ENCODE assay signal across 26 mouse cellular contexts in the genomic region with DNA sequence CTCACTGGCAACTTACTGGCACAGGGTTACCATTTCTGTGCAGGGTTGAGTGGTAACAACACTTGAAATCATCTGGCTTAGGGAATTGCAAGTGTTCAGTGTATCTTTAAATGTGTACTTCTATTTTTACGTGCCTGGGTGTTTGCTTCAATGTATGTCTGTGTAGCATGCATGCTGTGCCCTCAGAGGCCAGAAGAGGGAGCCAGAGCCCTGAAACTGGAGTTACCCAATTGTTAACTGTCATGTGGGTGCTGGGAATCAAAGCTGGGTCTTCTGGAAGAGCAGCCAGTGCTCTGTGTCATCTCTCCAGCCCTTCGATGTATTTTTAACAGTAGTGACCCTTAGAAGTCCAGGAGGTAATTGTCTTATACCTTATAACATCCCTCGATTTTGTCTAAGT. TPM values are rescaled to one million over a fixed set of nuclear protein-coding genes. Genes with fewer than 3 reads are reported as not detected.
A peak's percentile ranks its signal among the peaks of the same experiment; 100 is the strongest.
DNase-seq lines count a peak whose midpoint lies in the region; ATAC-seq and TF ChIP-seq lines count a peak whose summit lies in the region.
"Had no signal": no experiment of that assay in that cellular context is flagged by ENCODE, and none has a peak within 500 bp of the region (broad histone marks: within the 10 kb centered on the region; RNA-seq: fewer than 3 reads in every experiment).

No protein-coding gene starts in this region.

- no peaks in the 10 kb centered on the region for H3K79me2 ChIP-seq in liver, adult 2 months (ENCODE audit: control insufficient read depth, insufficient read depth, low read length)

- CTCF ChIA-PET in Patski (lab: Charles Lee): no interaction called here

- POLR2A ChIA-PET in Patski (lab: Charles Lee): no interaction called here

- no peak overlapping the region for H3K9ac ChIP-seq in liver, adult 2 months (ENCODE audit: low read depth, low read length)
- H3K9ac ChIP-seq: forebrain, postnatal 0 days; liver, embryonic 15.5 days; neural tube, embryonic 15.5 days had no signal

- H3K27me3 ChIP-seq in liver, adult 2 months (ENCODE audit: control insufficient read depth, insufficient read depth, low read length): no peaks in the 10 kb centered on the region
- no peaks in the 10 kb centered on the region for H3K27me3 ChIP-seq in Patski
- H3K27me3 ChIP-seq: liver, embryonic 15.5 days; neural tube, embryonic 15.5 days had no signal

- 86% methylated on average over 3 of the region's 3 CpGs for WGBS in liver, adult 2 months

- no peaks in the 10 kb centered on the region for H3K4me1 ChIP-seq in liver, adult 2 months (ENCODE audit: control insufficient read depth, insufficient read depth, low read length)
- H3K4me1 ChIP-seq: embryonic facial prominence, embryonic 10.5 days; forebrain, embryonic 10.5 days; hindbrain, embryonic 10.5 days; liver, embryonic 15.5 days; midbrain, embryonic 10.5 days; neural tube, embryonic 15.5 days had no signal

- no peak for TF ChIP-seq POLR2A in liver, adult 2 months (IDR thresholded peaks at IDR 0.05; ENCODE audit: extremely low read depth, insufficient read depth, low read length)

- no peak for ATAC-seq in CD4-positive, CD25-positive, alpha-beta regulatory T cell, adult 4 months
- ATAC-seq in Patski: no peak
- ATAC-seq: forebrain, postnatal 0 days; hindbrain, postnatal 0 days; lung, postnatal 0 days had no signal

- DNase-seq in CD4-positive, CD25-positive, alpha-beta regulatory T cell, adult 2 months (ENCODE audit: low read depth, low spot score): peak; percentile 8
- no peak for DNase-seq in liver, adult 2 months (ENCODE audit: extremely low read depth, low read depth, low spot score)
- no peak for DNase-seq in liver
- peak; percentile 9 for DNase-seq in 416B (ENCODE audit: low read depth)
- no peak for DNase-seq in Patski (ENCODE audit: low read depth, low spot score)
- no peak for DNase-seq in thymus, postnatal 25 days
- no peak for DNase-seq in frontal cortex, postnatal 10 days (ENCODE audit: low spot score in 2 of 2)
- DNase-seq: adrenal gland, adult 2 months; cerebellum, adult 11 months; cerebellum, adult 9-11 months; forebrain, postnatal 0 days; kidney, adult 18-20 months; kidney, postnatal 25 days; right cerebral cortex, adult 18-20 months; right cerebral cortex, postnatal 4 days; thymus, adult 2 months had no signal

- peak; percentile 20; the same call in 1 of the 2 replicates for TF ChIP-seq CTCF in liver, adult 2 months (IDR thresholded peaks at IDR 0.05; ENCODE audit: low read depth, low read length)
- TF ChIP-seq CTCF in Patski (IDR thresholded peaks at IDR 0.05): peak; percentile 54

- H3K27ac ChIP-seq in liver, adult 2 months (replicated peaks; ENCODE audit: insufficient read depth, low read depth, low read length): no peak overlapping the region
- H3K27ac ChIP-seq: embryonic facial prominence, embryonic 10.5 days; forebrain, embryonic 10.5 days; hindbrain, embryonic 10.5 days; hindbrain, postnatal 0 days; layer of hippocampus, adult 2 months; liver, embryonic 15.5 days; midbrain, embryonic 10.5 days; neural tube, embryonic 15.5 days had no signal

- H3K4me3 ChIP-seq in liver, adult 2 months (ENCODE audit: insufficient read depth, low read depth, low read length): no peak overlapping the region
- H3K4me3 ChIP-seq: embryonic facial prominence, embryonic 10.5 days; forebrain, embryonic 10.5 days; hindbrain, embryonic 10.5 days; layer of hippocampus, adult 2 months; liver, embryonic 15.5 days; midbrain, embryonic 10.5 days; neural tube, embryonic 15.5 days had no signal

- no peaks in the 10 kb centered on the region for H3K36me3 ChIP-seq in liver, adult 2 months (ENCODE audit: control insufficient read depth, insufficient read depth, low read length)
- H3K36me3 ChIP-seq: embryonic facial prominence, embryonic 10.5 days; forebrain, embryonic 10.5 days; hindbrain, embryonic 10.5 days; liver, embryonic 15.5 days; midbrain, embryonic 10.5 days; neural tube, embryonic 15.5 days had no signal

- in situ Hi-C loops in Patski (cut with MboI; ENCODE audit: low pct_unique_long_range_greater_than_20kb): no loop called here

RNA-seq across cellular contexts. Expression of a gene that starts 58.2 kb away (rescaled TPM):
- polyA plus RNA-seq in CD4-positive, CD25-positive, alpha-beta regulatory T cell, adult 4 months (2017; shearing (Covaris generic)): 10 to 100 TPM; 20.8 to 22.3 TPM
- total RNA-seq in liver, adult 2 months (2014; rRNA removed): 9.1 and 9.9 TPM in 2 replicates
- polyA plus RNA-seq in liver, adult 2 months (2012; rRNA removed): 4.6 and 6.1 TPM in 2 replicates
- 21.8 TPM for polyA plus RNA-seq in Patski (2021)

Comparison
In these comparisons a context has a peak if more than half of its experiments do, and no peak if none do; other contexts are left out.
1. DNase-seq: peak in CD4-positive, CD25-positive, alpha-beta regulatory T cell, adult 2 months (single experiment) and 416B (single experiment); none in liver, adult 2 months (single experiment), liver (single experiment), Patski (single experiment), thymus, postnatal 25 days (single experiment) and frontal cortex, postnatal 10 days (0 of 2).